Mouse (Mus musculus) lung, adult 2 months (tissue): ENCODE measurements around the gene Sbsn.

Source experiments
- CTCF ChIP-seq: fragments of 200-500 bp; IDR thresholded peaks from 2 replicates; pipeline ENCODE4 v1.5.1; 2011; ENCODE audit warnings: mild to moderate bottlenecking, low read length, control low read depth; ENCODE audit not compliant: insufficient read depth
- POLR2A ChIP-seq: fragments of 200-500 bp; IDR thresholded peaks from 2 replicates; pipeline ENCODE4 v1.6.1; 2011; ENCODE audit warnings: low read depth, mild to moderate bottlenecking, control low read depth, low read length, borderline replicate concordance; ENCODE audit errors: extremely low read depth

- no peak for TF ChIP-seq POLR2A
- no peak for TF ChIP-seq CTCF
These were observed 38.9 kb downstream of the Sbsn start for GRCm38 (mm10) chr7:30790141-30790540.
